Mouse (Mus musculus): ENCODE measurements around the gene Npff.

Gene Npff

DNA sequence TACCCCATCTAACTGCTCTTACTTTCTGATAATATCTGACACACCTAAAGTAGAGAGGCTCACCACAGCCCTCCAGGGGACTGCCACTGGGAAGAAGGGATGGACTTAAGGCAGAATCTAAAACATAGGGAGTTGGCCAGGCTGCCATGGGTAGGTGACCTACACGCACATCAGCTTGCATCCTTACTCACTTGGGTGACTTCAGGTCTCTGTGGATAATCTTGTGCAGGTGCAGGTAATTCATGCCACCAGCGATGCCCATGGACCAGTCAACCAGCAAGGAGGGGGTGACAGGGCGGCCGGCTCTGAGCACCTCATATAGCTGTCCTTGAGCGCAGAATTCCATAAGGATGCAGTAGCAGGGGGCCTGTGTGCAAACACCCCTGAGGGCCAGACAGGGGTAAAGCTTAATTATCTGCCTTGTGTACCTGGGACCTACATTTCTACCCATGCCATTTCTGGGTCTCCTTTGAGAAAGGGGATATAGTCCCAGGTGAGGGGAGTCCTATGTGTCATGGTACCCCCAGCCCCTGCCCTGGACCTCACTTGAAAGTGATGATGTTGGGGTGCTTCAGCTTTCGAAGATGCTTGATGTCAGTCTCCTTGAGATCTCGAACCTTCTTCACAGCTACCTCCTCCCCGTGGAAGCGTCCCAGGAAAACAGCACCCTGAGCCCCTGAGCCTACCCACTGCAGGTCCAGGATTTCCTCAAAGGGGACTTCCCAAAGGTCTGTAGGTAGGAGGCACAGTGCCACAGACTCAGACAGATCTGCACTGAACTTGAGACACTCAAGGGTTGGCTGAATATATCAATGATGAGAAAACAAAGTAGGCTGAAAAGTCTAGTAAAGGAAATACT, 20.6 kb downstream of the Npff start:
- DNase-seq, result no peak

DNA sequence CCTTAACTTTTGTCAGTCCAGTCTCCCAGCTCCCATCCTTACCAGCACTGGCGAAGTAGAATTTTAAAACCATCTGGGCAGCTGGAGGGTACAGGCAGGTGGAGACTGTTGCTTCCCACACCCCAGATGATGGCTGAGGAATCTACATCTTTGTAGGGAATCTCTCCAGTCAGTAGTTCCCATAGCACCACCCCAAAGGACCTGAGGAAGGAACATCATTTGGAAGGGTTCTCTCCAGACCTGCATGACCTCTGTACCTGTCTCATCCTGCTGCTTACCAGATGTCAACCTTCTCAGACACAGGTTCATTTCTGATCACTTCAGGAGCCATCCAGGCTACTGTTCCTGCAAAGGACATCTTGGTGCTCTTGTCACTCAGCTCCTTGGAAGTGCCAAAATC, 21.3 kb downstream of the Npff start, which contains the start of gene Gm10337:
Gene Gm10337 (plus strand): TSS at position 276 of the 400 bp plus-strand sequence.
- no peak for DNase-seq

DNA sequence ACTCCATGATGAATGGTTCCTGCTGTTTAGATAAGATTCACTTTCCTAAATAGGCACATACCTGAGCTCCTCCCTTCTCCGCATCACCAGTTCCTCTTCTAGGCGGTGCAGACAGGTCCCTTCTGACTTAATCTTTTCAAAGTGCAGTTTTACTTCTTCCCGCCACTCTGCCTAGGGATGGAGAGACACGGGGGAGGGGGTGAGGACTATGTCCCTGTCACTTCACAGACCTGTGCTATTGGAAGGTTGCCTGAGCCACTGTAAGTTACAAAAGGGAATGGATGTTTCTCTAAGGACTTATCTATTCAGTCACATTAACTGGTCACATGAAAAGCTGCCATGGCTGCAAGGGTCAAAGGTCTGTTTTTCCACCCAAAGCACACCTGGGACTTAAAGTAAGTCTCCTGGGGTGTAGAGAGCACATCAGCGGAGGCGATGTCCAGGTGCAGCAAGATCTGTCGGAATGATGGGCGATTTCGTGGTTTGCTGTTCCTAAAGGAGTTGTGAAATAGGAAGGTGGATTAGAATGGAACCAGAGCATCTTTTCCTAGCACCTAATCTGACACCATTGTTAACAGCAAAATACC, 22.4 kb downstream of the Npff start:
- no peak for DNase-seq

DNA sequence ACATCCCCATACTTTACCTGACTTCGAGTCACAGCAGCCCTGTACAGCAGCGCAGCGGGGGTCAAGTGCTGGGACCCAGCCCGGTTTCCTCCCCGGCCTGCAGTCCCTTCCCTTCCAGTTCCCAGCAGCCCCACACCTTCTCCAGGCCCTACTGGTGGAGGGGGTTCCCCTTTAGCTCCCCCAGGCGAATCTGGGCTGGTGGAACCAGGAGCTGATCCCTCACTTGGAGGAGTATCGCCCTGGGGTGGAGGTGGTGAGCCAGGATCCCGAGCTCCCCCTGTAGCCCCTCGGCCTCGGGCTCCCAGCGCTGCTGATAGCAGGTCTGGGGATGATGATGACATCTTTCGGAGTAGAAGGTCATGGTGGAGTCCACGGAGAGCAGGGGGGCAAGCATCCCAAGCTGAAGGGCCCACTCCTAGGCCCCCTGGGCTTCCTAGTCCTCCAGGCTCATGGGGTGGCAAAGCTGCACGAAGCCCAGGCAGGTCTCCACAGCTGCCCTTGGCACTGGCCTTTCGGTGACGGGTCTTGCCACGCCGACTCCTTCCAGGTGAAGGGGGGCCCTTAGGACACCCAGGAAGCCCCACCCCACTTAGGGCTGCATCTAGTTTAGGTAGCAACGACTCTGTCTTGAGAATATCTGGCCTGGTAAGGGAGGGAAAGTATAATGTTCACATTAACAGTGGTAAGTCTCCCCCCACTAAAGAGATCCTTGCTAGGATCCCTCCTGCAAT, 23.5 kb downstream of the Npff start:
- DNase-seq, result no peak

DNA sequence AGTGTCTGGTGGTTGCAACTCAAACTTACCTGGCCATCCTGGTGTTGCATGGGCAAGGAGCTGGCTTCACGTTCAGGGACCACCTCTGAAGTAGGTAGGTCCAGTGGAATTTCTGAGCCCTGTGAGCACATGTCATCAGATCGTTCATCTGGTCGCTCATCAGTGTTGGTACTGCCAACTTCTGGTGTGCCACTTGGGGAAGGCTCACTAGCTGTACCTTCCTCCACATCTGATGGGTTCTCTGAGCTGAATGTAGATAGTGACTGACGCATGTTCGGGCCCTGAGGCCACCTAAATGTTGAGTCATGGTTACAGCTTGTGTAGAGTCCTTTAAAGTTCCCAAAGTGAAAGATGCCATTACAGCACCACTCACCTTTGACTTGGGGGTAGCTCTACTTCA, 24.3 kb downstream of the Npff start:
- no peak for DNase-seq

DNA sequence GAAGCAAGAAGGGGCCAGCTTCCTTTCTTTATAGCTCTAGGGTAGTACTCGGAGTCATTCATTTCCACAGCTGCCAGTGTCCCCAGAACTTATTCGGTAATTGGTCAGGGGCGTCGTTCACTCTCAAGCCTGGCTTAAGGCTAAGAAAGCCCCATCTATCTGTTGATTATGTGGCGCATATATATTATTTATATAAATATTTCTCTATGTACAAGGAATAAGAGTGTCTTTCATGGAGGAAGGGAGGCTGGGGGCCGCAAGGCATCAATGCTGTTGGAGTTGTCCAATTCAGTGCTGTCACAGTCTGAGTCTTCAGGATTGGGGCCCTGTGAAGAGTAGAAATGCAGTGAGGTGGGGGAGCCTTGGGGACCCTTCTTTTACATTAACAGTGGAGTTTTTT, 24.9 kb downstream of the Npff start:
- DNase-seq, result no peak

DNA sequence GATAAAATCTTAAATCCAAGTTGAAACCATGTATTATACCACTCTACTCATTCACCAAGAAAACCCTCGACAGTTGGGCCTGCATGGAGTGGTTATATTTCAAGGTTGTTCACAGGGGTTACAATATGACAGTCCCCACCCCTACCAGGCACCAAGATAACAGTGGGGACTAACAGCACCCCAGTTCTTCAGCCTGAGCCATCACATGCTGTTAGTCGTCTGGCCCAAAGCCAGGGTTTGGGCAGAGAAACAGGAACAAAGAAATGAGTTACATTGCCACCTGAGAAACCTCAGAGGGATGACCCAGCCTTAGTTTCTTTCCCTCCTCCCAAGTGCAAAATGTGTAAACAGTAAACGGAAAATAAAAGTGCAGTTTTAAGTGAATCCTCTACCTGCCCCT, 25.4 kb downstream of the Npff start:
- DNase-seq, result no peak

DNA sequence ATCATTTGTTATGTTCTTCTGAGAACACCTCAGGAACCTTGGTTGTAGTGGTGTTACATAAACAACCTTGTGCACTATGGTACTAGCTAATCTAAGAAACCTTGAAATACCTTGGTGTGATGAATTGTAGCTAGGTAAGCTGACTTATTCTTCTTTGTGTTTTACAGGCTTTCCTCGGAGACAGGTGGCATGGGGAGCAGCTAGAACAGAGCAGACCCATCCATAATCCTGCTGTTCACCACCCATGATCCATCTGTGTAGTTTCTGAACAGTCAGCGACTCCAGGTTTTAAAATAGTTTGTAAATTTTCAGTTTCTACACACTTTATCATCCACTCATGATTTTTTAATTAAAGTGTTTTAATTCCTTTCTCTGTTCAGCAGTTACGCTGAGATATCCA, 26.4 kb downstream of the Npff start:
- no peak for DNase-seq

DNA sequence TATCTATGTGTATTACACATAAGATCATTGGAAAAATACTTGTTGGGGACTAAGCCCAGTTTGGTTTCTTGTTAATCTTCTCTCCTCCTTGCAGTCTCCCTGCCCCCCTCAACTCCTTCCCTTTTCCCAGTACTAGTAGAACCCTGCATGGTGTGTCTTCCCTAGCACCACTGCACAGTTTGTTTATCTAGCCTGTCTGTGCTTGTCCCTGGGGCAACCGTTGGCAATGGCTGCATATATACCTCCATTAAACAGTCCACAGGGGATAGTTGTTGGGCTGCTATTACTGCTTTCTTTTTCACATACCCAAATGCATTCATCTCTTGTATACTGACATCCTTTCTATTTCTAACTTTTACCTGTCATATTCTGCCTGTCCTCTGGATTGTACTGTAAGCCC, 37.1 kb downstream of the Npff start:
- no peak for DNase-seq

DNA sequence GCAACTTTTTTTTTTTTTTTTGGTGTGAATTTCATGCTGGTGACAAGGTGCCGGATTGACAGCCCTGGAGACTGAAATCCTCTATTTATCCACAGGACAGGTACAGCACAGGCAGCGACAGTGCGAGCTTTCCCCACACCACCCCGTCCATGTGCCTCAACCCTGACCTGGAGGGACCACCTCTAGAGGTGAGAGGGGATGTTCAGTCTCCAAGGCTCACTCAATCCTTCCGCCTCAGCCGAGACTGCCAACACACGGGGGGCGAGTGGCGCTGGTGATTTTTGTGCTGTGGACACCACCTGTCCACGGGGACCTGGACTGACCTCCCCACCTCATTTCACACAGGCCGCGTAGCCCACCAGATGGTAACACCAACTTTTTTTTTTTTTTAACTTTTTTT, 38.9 kb downstream of the Npff start:
- DNase-seq, result no peak

DNA sequence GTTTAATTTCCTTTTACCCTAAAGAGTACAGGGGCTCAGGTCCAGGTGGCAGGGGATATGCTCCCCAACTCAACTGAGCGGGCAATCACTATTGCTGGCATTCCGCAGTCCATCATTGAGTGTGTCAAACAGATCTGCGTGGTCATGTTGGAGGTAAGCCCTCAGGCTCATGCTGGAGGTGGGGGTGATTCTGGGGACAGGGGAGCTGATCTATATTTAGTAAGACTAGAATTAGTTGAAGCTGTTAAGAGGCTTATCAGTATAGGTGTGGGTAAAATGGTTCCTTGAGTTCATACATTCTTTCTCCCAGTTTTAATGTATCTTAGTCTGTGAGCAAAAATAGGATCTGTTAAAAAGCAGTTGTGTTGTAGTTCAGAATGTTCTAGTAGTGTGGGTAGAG, 41.6 kb downstream of the Npff start:
- DNase-seq, result no peak

DNA sequence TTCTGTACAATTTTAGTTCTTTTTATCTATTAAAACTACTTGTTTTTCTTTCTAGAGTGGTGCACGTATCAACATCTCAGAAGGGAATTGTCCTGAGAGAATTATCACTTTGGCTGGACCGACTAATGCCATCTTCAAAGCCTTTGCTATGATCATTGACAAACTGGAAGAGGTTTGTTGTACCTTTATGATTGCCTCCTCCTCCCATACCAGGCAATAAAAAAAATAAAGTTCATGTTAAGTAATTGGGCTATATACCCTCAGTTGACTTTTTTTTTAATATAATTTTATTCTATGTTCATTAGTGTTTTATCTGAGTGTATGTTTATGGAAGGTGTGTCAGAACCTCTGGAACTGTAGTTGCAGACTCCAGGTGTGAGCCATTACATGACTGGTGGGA, 50.2 kb downstream of the Npff start:
- DNase-seq, result no peak

All from right cerebral cortex, adult 18-20 months (tissue).